Mouse (Mus musculus) midbrain, embryonic 12.5 days (tissue): ENCODE results near the gene Dusp1. TPM values are rescaled to one million over a fixed set of nuclear protein-coding genes. Genes with fewer than 3 reads are reported as not detected.

Experiments used
- ATAC-seq: fragments of 200-750 bp; cut with Nextera tagmentation; 2 replicates; pipeline ENCODE4 v1.8.0; 2017; ENCODE audit warnings: low read depth, moderate TSS enrichment, moderate library complexity; ENCODE audit not compliant: low FRiP score
- H3K27ac ChIP-seq: fragments of 300-500 bp; sonication (generic); replicated peaks from 2 replicates; pipeline ENCODE4 v1.5.1; 2016; ENCODE audit warnings: mild to moderate bottlenecking
- H3K27me3 ChIP-seq: fragments of 300-500 bp; sonication (generic); 2 replicates; pipeline ENCODE4 v1.6.1; 2016; ENCODE audit warnings: mild to moderate bottlenecking
- H3K36me3 ChIP-seq: fragments of 300-500 bp; sonication (generic); 2 replicates; pipeline ENCODE4 v1.6.1; 2016
- H3K4me1 ChIP-seq: fragments of 300-500 bp; sonication (generic); 2 replicates; pipeline ENCODE4 v1.6.1; 2016
- H3K4me2 ChIP-seq: fragments of 300-500 bp; sonication (generic); replicated peaks from 2 replicates; pipeline ENCODE4 v1.6.1; 2016; ENCODE audit warnings: mild to moderate bottlenecking, moderate library complexity
- H3K4me3 ChIP-seq: fragments of 300-500 bp; sonication (generic); 2 replicates; pipeline ENCODE4 v1.5.1; 2016; ENCODE audit warnings: mild to moderate bottlenecking
- H3K9ac ChIP-seq: fragments of 300-500 bp; sonication (generic); replicated peaks from 2 replicates; pipeline ENCODE4 v1.6.1; 2016; ENCODE audit warnings: mild to moderate bottlenecking, moderate library complexity
- H3K9me3 ChIP-seq: fragments of 300-500 bp; sonication (generic); 2 replicates; pipeline ENCODE4 v1.6.1; 2016; ENCODE audit warnings: mild to moderate bottlenecking
- WGBS: fragments of 180-500 bp; shearing (Covaris S2); methylation state at CpG from one replicate; pipeline ENCODE4 v1.1.7; 2016; 5-methylcytosine and 5-hydroxymethylcytosine counted together
- polyA plus RNA-seq: library from polyadenylated mRNA; unstranded; fragments of >200 nt; fragmentation: Nextera tagmentation; extraction: Ambion mirVana; gene quantifications from 2 replicates; pipeline ENCODE4 v1.2.1, GENCODE M21; 2016

The Dusp1 gene
- polyA plus RNA-seq, 1 experiment from 2014 or later = 35.4 TPM

- Histone ChIP-seq H3K9me3 (no peaks in the 10 kb centered on the region), H3K36me3 (peaks cover 37% of the 10 kb centered on the region), H3K9ac (no peak overlapping the region), H3K4me3 (no peak overlapping the region), H3K4me1 (peaks cover 14% of the 10 kb centered on the region), H3K27me3 (no peaks in the 10 kb centered on the region), H3K27ac (no peak overlapping the region), H3K4me2 (no peak overlapping the region)
- 93% methylated on average over 9 of the region's 9 CpGs for WGBS
- no peak for ATAC-seq
These were observed 21.1 kb upstream of the Dusp1 start for GRCm38 (mm10) chr17:26583056-26583455.

- Histone ChIP-seq H3K4me3 (no peak overlapping the region), H3K4me2 (no peak overlapping the region), H3K9ac (no peak overlapping the region), H3K4me1 (peaks cover 14% of the 10 kb centered on the region), H3K36me3 (peaks cover 45% of the 10 kb centered on the region), H3K27ac (no peak overlapping the region), H3K9me3 (no peaks in the 10 kb centered on the region), H3K27me3 (no peaks in the 10 kb centered on the region)
- no peak for ATAC-seq
- 95% methylated on average over 5 of the region's 5 CpGs for WGBS
These were observed 20.4 kb upstream of the Dusp1 start for GRCm38 (mm10) chr17:26582297-26582696.

GRCm38 (mm10) chr17:26580873-26581401 is 19.0 kb upstream of the Dusp1 start:
- 97% methylated on average over 3 of the region's 3 CpGs for WGBS
- no peak for ATAC-seq
- H3K4me3 ChIP-seq = no peak overlapping the region

GRCm38 (mm10) chr17:26579396-26579795 is 17.5 kb upstream of the Dusp1 start:
- Histone ChIP-seq H3K9me3 (no peaks in the 10 kb centered on the region), H3K36me3 (peaks cover 42% of the 10 kb centered on the region), H3K27ac (no peak overlapping the region), H3K9ac (no peak overlapping the region), H3K27me3 (no peaks in the 10 kb centered on the region), H3K4me3 (no peak overlapping the region), H3K4me2 (no peak overlapping the region), H3K4me1 (peaks cover 8% of the 10 kb centered on the region)
- ATAC-seq = no peak
- WGBS = 90% methylated on average over 6 of the region's 6 CpGs

More at GRCm38 (mm10) chr17:26580873-26581401, 19.0 kb upstream of the Dusp1 start:
- Histone ChIP-seq H3K4me1 (peaks cover 14% of the 10 kb centered on the region), H3K9me3 (no peaks in the 10 kb centered on the region), H3K4me2 (no peak overlapping the region), H3K27ac (no peak overlapping the region), H3K36me3 (peaks cover 39% of the 10 kb centered on the region), H3K9ac (no peak overlapping the region), H3K27me3 (no peaks in the 10 kb centered on the region)

GRCm38 (mm10) chr17:26578771-26579170 is 16.8 kb upstream of the Dusp1 start:
- Histone ChIP-seq H3K36me3 (peaks cover 42% of the 10 kb centered on the region), H3K27me3 (no peaks in the 10 kb centered on the region), H3K9me3 (no peaks in the 10 kb centered on the region), H3K27ac (no peak overlapping the region), H3K4me2 (no peak overlapping the region), H3K4me1 (peaks cover 2% of the 10 kb centered on the region; the same call in 1 of the 2 replicates), H3K4me3 (no peak overlapping the region), H3K9ac (no peak overlapping the region)
- no peak for ATAC-seq
- 93% methylated on average over 11 of the region's 11 CpGs for WGBS

- ATAC-seq = no peak
- Histone ChIP-seq H3K9me3 (no peaks in the 10 kb centered on the region), H3K36me3 (peaks cover 41% of the 10 kb centered on the region), H3K4me1 (no peaks in the 10 kb centered on the region), H3K27ac (no peak overlapping the region), H3K4me3 (no peak overlapping the region), H3K27me3 (no peaks in the 10 kb centered on the region), H3K4me2 (no peak overlapping the region), H3K9ac (no peak overlapping the region)
- 91% methylated on average over 7 of the region's 7 CpGs for WGBS
These were observed 16.2 kb upstream of the Dusp1 start for GRCm38 (mm10) chr17:26578162-26578561.

- H3K4me1 ChIP-seq = no peaks in the 10 kb centered on the region
- WGBS = 89% methylated on average over 11 of the region's 11 CpGs
- H3K4me2 ChIP-seq = no peak overlapping the region
- H3K27me3 ChIP-seq = no peaks in the 10 kb centered on the region
- H3K27ac ChIP-seq = no peak overlapping the region
- no peaks in the 10 kb centered on the region for H3K9me3 ChIP-seq
- H3K4me3 ChIP-seq = no peak overlapping the region
- H3K9ac ChIP-seq = no peak overlapping the region
- ATAC-seq = no peak
- H3K36me3 ChIP-seq = peaks cover 37% of the 10 kb centered on the region
These were observed 15.4 kb upstream of the Dusp1 start for GRCm38 (mm10) chr17:26577309-26577708.

- H3K36me3 ChIP-seq = peaks cover 37% of the 10 kb centered on the region
- H3K27ac ChIP-seq = no peak overlapping the region
- no peaks in the 10 kb centered on the region for H3K4me1 ChIP-seq
- 93% methylated on average over 7 of the region's 7 CpGs for WGBS
- H3K9ac ChIP-seq = no peak overlapping the region
- no peaks in the 10 kb centered on the region for H3K9me3 ChIP-seq
- H3K27me3 ChIP-seq = no peaks in the 10 kb centered on the region
- no peak overlapping the region for H3K4me2 ChIP-seq
- ATAC-seq = no peak
- no peak overlapping the region for H3K4me3 ChIP-seq
These were observed 14.9 kb upstream of the Dusp1 start for GRCm38 (mm10) chr17:26576833-26577232.

GRCm38 (mm10) chr17:26575786-26576690 is 14.1 kb upstream of the Dusp1 start:
- no peak overlapping the region for H3K4me2 ChIP-seq
- H3K36me3 ChIP-seq = peaks cover 37% of the 10 kb centered on the region
- no peaks in the 10 kb centered on the region for H3K9me3 ChIP-seq
- no peaks in the 10 kb centered on the region for H3K4me1 ChIP-seq
- no peak overlapping the region for H3K4me3 ChIP-seq
- H3K9ac ChIP-seq = no peak overlapping the region
- H3K27ac ChIP-seq = no peak overlapping the region
- WGBS = 85% methylated on average over 12 of the region's 12 CpGs
- ATAC-seq = no peak
- no peaks in the 10 kb centered on the region for H3K27me3 ChIP-seq

- Histone ChIP-seq H3K4me2 (no peak overlapping the region), H3K27me3 (no peaks in the 10 kb centered on the region), H3K9me3 (no peaks in the 10 kb centered on the region), H3K9ac (no peak overlapping the region), H3K4me1 (no peaks in the 10 kb centered on the region), H3K4me3 (no peak overlapping the region), H3K36me3 (peaks cover 40% of the 10 kb centered on the region), H3K27ac (no peak overlapping the region)
- 91% methylated on average over 5 of the region's 5 CpGs for WGBS
- ATAC-seq = no peak
These were observed 12.8 kb upstream of the Dusp1 start for GRCm38 (mm10) chr17:26574701-26575100.

GRCm38 (mm10) chr17:26574118-26574517 is 12.2 kb upstream of the Dusp1 start:
- WGBS = 90% methylated on average over 11 of the region's 11 CpGs
- Histone ChIP-seq H3K4me2 (no peak overlapping the region), H3K4me1 (no peaks in the 10 kb centered on the region), H3K27me3 (no peaks in the 10 kb centered on the region), H3K9me3 (no peaks in the 10 kb centered on the region), H3K4me3 (no peak overlapping the region), H3K27ac (no peak overlapping the region), H3K9ac (no peak overlapping the region), H3K36me3 (peaks cover 43% of the 10 kb centered on the region)
- no peak for ATAC-seq

GRCm38 (mm10) chr17:26572265-26572664 is 10.3 kb upstream of the Dusp1 start:
- 90% methylated on average over 11 of the region's 11 CpGs for WGBS
- no peak overlapping the region for H3K4me2 ChIP-seq
- H3K4me1 ChIP-seq = no peaks in the 10 kb centered on the region
- no peak overlapping the region for H3K9ac ChIP-seq
- ATAC-seq = no peak
- no peak overlapping the region for H3K27ac ChIP-seq
- no peaks in the 10 kb centered on the region for H3K27me3 ChIP-seq
- H3K4me3 ChIP-seq = no peak overlapping the region
- no peaks in the 10 kb centered on the region for H3K9me3 ChIP-seq
- H3K36me3 ChIP-seq = peaks cover 46% of the 10 kb centered on the region
